Mouse (Mus musculus) monocyte, adult 5-6 weeks (primary cell): ENCODE data around the gene Ccdc85b. TPM values are rescaled to one million over a fixed set of nuclear protein-coding genes. Genes with fewer than 3 reads are reported as not detected.

Source experiments
- ATAC-seq: fragments of 153-309, 156-312 bp; replicated peaks from 2 replicates; pipeline ENCODE4 v1.8.0; 2017; ENCODE audit warnings: mild to moderate bottlenecking; ENCODE audit not compliant: low TSS enrichment, insufficient number of reproducible peaks, severe bottlenecking, poor library complexity, low FRiP score
- total RNA-seq: library from RNA; stranded (forward); fragments of 200-1000, 200-491, 200-594 nt; gene quantifications from 3 replicates; pipeline ENCODE4 v1.2.3, GENCODE M21; 2017

Ccdc85b gene
- total RNA-seq, 1 experiment from 2014 or later: 3.8 TPM

GRCm38 (mm10) chr19:5410641-5411040 is 47.1 kb downstream of the Ccdc85b start:
- no peak for ATAC-seq

- no peak for ATAC-seq
Observed at GRCm38 (mm10) chr19:5409068-5409467, 48.6 kb downstream of the Ccdc85b start.

- peak; percentile 62 for ATAC-seq
Observed at GRCm38 (mm10) chr19:5408057-5409001, 49.4 kb downstream of the Ccdc85b start.

GRCm38 (mm10) chr19:5407133-5407532 is 50.6 kb downstream of the Ccdc85b start:
- ATAC-seq: peak; percentile 34

GRCm38 (mm10) chr19:5406531-5407126 is 51.1 kb downstream of the Ccdc85b start:
- ATAC-seq: peak; percentile 16

- ATAC-seq: peak; percentile 4; the same call in 1 of the 2 replicates
Observed at GRCm38 (mm10) chr19:5405924-5406323, 51.8 kb downstream of the Ccdc85b start.

Other genes with a start within 250 kb of the Ccdc85b start
- gene Pacs1, start 184.8 kb downstream of the Ccdc85b start, total RNA-seq: 11.1 to 32.0 TPM (median 19.2 TPM) in 3 replicates
- 229 to 250 TPM (median 247 TPM) in 3 replicates for gene Sf3b2, start 162.4 kb downstream of the Ccdc85b start, total RNA-seq
- gene Gal3st3, start 159.6 kb downstream of the Ccdc85b start, total RNA-seq: not detected in 3 replicates
- gene Catsper1, start 122.2 kb downstream of the Ccdc85b start, total RNA-seq: not detected in 3 replicates
- 1.1 TPM in 1 of 3 replicates, not detected in the others for gene Cst6, start 108.3 kb downstream of the Ccdc85b start, total RNA-seq
- gene Eif1ad, start 91.2 kb downstream of the Ccdc85b start, total RNA-seq: 29.9 to 38.8 TPM (median 33.8 TPM) in 3 replicates
- gene Banf1, start 90.7 kb downstream of the Ccdc85b start, total RNA-seq: 9.9 to 29.1 TPM (median 22.3 TPM) in 3 replicates
- gene Sart1, start 69.2 kb downstream of the Ccdc85b start, total RNA-seq: 133 to 142 TPM (median 133 TPM) in 3 replicates
- gene Tsga10ip, start 55.4 kb downstream of the Ccdc85b start, total RNA-seq: not detected in 3 replicates
- gene Drap1, start 32.9 kb downstream of the Ccdc85b start, total RNA-seq: 111 to 135 TPM (median 121 TPM) in 3 replicates
- gene AI837181, start 32.8 kb downstream of the Ccdc85b start, total RNA-seq: 10.6 to 20.5 TPM (median 14.0 TPM) in 3 replicates
- gene Fosl1, start 10.3 kb downstream of the Ccdc85b start, total RNA-seq: 0.49 to 2.6 TPM (median 2.0 TPM) in 3 replicates
- gene Fibp, start 2.7 kb upstream of the Ccdc85b start, total RNA-seq: 71.3 to 104 TPM (median 95.3 TPM) in 3 replicates
- 113 to 416 TPM (median 150 TPM) in 3 replicates for gene Ctsw, start 10.6 kb upstream of the Ccdc85b start, total RNA-seq
- gene Efemp2, start 16.1 kb upstream of the Ccdc85b start, total RNA-seq: 2.0 to 5.9 TPM in 2 of 3 replicates, not detected in the other
- gene Mus81, start 30.5 kb upstream of the Ccdc85b start, total RNA-seq: 8.7 to 20.2 TPM (median 11.6 TPM) in 3 replicates
- 931 to 1,266 TPM (median 1,127 TPM) in 3 replicates for gene Cfl1, start 32.6 kb upstream of the Ccdc85b start, total RNA-seq
- 0.29 TPM in 1 of 3 replicates, not detected in the others for gene 1700020D05Rik, start 45.9 kb upstream of the Ccdc85b start, total RNA-seq
- 2.4 to 6.9 TPM (median 4.7 TPM) in 3 replicates for gene Snx32, start 52.6 kb upstream of the Ccdc85b start, total RNA-seq
- not detected in 3 replicates for gene Ovol1, start 102.8 kb upstream of the Ccdc85b start, total RNA-seq
- gene Ap5b1, start 110.1 kb upstream of the Ccdc85b start, total RNA-seq: 13.2 to 18.0 TPM (median 16.1 TPM) in 3 replicates
- gene Rnaseh2c, start 144.0 kb upstream of the Ccdc85b start, total RNA-seq: 71.5 to 138 TPM (median 136 TPM) in 3 replicates
- gene Kat5, start 152.3 kb upstream of the Ccdc85b start, total RNA-seq: 65.5 to 109 TPM (median 99.2 TPM) in 3 replicates
- 58.6 to 89.7 TPM (median 73.2 TPM) in 3 replicates for gene Rela, start 179.6 kb upstream of the Ccdc85b start, total RNA-seq
- gene Sipa1, start 205.8 kb upstream of the Ccdc85b start, total RNA-seq: 83.5 to 149 TPM (median 83.8 TPM) in 3 replicates
- 41.8 to 57.5 TPM (median 46.8 TPM) in 3 replicates for gene Map3k11, start 230.8 kb upstream of the Ccdc85b start, total RNA-seq
- gene Pcnx3, start 231.0 kb upstream of the Ccdc85b start, total RNA-seq: 13.3 to 41.9 TPM (median 22.3 TPM) in 3 replicates
- gene Kcnk7, start 246.5 kb upstream of the Ccdc85b start, total RNA-seq: 1.3 TPM in 2 of 3 replicates, not detected in the other